Mouse (Mus musculus) olfactory bulb, adult 2 months (tissue): ENCODE data around the gene Lats2.

Experiments used
- CTCF ChIP-seq: fragments of 200-500 bp; IDR thresholded peaks from 2 replicates; pipeline ENCODE4 v1.5.1; 2012; ENCODE audit warnings: low read depth, mild to moderate bottlenecking, low read length, moderate library complexity; ENCODE audit not compliant: insufficient read depth
- POLR2A ChIP-seq: fragments of 200-500 bp; IDR thresholded peaks from 2 replicates; pipeline ENCODE4 v1.6.1; 2012; ENCODE audit warnings: mild to moderate bottlenecking, low read depth, low read length, moderate library complexity; ENCODE audit not compliant: insufficient read depth

DNA sequence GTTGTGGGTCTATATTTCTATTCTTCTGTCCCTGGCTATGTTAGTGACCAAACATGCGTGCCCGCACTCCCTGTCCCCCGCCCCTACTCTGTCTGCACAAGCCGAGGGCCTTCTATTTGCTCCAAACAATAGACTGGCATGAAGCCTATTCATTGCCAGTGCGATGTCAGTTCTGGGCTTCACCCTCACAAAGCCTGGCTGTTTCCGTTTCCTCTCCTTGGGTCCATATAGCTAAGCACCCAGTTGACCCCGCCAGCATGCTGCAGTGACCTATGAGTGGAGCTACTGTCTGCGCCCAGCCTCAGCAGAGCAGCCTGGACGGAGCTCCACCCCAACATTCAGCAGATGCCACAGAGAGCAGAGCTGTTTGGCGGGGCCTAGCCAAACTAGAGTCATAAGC lies 49.0 kb downstream of the Lats2 start:
- TF ChIP-seq CTCF (no peak), POLR2A (no peak)
